Mouse (Mus musculus) embryonic fibroblast, embryonic 13.5 days (primary cell): ENCODE data around the gene Med9. TPM values are rescaled to one million over a fixed set of nuclear protein-coding genes. Genes with fewer than 3 reads are reported as not detected.

Experiments
- H3K27ac ChIP-seq: 2 replicates; pipeline ENCODE4 v1.5.1; 2012; ENCODE audit warnings: low read length, control low read depth, inconsistent platforms; ENCODE audit not compliant: insufficient read depth
- H3K4me1 ChIP-seq: 2 replicates; pipeline ENCODE4 v1.6.1; 2011; ENCODE audit warnings: low read length; ENCODE audit not compliant: control insufficient read depth, insufficient read depth
- H3K4me3 ChIP-seq: 2 replicates; pipeline ENCODE4 v1.5.1; 2011; ENCODE audit warnings: mild to moderate bottlenecking, control low read depth, low read length; ENCODE audit not compliant: insufficient read depth
- CTCF ChIP-seq: IDR thresholded peaks from 2 replicates; pipeline ENCODE4 v1.5.1; 2011; ENCODE audit warnings: mild to moderate bottlenecking, control low read depth, low read length, moderate library complexity, borderline replicate concordance; ENCODE audit not compliant: insufficient read depth
- POLR2A ChIP-seq: IDR thresholded peaks from 2 replicates; pipeline ENCODE4 v1.6.1; 2011; ENCODE audit warnings: low read depth, mild to moderate bottlenecking, control low read depth, low read length, moderate library complexity
- polyA plus RNA-seq: library from polyadenylated mRNA; stranded (reverse); fragments of >200 nt; gene quantifications from 2 replicates; pipeline ENCODE4 v1.2.4, GENCODE M21; 2011; ENCODE audit warnings: low read depth; ENCODE audit not compliant: missing spikeins, insufficient read length

The Med9 gene
- polyA plus RNA-seq, 1 experiment, result 15.0 TPM

DNA sequence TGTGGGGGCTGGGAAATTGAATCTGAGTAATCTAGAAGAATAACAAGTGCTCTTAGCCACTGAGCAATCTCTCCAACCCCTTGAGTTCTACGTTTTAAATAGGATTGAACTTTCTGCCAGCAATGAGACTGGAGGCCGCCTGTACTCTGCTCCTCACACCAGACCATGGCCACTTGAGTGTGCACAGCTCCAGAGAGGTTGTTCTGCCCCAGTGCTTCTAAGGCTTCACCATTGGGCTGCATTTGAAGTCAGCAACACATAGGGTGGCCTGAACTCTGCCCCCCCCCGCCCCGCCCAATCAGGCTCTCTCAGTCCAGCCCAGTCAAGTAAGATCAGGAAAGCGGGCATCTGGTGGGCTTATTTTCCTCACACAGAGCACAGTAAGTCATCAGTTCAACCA, 29.8 kb downstream of the Med9 start:
- no peak overlapping the region for H3K4me3 ChIP-seq
- no peak for TF ChIP-seq CTCF
- no peak for TF ChIP-seq POLR2A
- H3K4me1 ChIP-seq, result no peaks in the 10 kb centered on the region
- H3K27ac ChIP-seq, result no peak overlapping the region

DNA sequence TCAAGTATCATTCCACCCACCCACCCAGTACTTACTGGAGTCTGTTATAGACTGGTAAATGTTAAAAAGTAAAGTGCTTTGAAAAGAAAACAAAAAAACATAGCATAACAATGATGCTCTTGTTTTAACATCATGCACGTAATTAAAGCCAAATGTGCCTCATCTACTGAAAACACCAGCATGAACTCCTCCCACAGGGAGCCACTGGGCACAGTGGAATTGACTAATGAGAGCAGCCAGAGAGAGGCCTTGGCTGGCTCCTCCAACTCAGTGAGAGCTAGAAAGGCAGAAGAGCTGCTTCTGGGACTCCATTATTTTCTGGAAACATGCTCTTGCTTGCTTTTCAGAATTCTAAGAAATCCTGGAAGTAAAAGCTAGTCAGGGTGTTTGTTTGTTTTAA, 41.4 kb downstream of the Med9 start:
- H3K27ac ChIP-seq, result no peak overlapping the region
- H3K4me1 ChIP-seq, result no peaks in the 10 kb centered on the region
- H3K4me3 ChIP-seq, result no peak overlapping the region
- TF ChIP-seq POLR2A, result no peak
- no peak for TF ChIP-seq CTCF

DNA sequence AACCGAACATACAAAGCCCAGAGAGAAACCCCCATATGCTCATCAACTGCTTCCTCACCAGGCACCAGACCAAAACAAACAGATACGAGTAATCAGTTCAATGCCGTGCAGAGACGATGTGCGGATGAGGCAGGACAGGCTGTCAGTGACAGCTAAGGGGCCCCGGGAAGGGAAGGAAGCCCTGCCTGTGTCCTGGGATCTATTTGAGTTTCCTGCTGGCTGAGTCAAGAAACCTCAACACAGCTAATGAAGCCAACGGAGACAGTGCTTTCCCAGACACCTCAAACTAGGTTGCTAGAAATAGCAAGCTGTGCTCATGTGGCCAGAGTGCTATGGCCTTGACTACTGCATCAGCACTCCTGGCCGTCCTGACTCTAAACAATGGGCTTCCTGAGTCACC, 43.4 kb downstream of the Med9 start:
- Histone ChIP-seq H3K4me3 (no peak overlapping the region), H3K27ac (no peak overlapping the region), H3K4me1 (no peaks in the 10 kb centered on the region)
- TF ChIP-seq CTCF (no peak), POLR2A (no peak)

DNA sequence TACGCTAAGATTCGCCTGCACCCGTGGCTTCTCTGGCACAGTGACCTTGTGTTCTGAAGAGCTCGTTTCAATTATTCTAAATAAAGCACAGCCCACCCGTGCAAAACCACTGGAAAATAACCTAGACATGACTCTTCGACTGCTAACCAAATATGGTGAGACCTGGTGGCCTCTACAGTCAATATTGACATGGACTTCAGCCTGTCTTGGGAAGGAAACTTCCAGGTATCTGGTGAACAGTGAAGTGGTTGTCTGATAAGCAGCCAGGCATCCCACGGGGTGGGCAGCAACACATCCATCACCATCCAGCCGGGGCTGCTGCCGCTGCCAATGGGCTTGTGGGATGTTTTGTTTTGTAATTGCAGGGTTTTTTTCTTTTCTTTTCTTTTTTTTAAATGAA, 46.3 kb downstream of the Med9 start:
- Histone ChIP-seq H3K4me3 (no peak overlapping the region), H3K4me1 (no peaks in the 10 kb centered on the region), H3K27ac (no peak overlapping the region)
- TF ChIP-seq POLR2A, result no peak
- no peak for TF ChIP-seq CTCF

DNA sequence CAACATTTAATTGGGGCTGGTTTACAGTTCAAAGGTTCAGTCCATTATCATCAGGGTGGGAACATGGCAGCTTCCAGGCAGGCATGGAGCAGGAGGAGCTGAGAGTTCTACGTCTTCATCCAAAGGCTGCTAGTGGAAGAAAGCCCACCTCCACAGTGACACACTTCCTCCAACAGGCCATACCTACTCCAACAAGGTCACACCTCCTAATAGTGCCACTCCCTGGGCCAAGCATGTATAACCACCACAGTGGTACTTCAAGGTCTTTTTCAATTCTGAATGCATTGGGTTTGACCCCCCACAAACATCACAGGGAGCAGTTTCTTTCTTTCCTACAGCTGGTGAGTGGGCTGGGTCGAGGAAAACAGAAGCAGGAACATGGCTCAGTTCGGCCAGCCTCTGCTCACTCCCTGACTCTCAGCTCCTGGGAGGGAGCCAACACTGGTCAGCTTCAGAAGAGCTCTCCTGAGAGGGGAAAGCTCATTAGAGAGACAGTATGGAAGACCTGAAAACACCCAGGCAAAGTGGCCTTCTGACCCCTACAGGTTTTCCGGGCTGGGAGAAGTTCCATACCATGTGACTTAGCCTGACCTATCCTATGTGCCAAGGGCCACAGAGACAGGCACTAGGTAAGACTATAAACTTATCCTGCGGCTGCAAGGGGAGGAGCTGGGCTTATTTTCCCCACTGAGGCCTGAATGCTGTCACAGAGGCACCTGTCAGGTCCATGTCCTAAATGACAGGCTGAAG, 53.4 kb downstream of the Med9 start:
- Histone ChIP-seq H3K4me1 (no peaks in the 10 kb centered on the region), H3K4me3 (no peak overlapping the region), H3K27ac (no peak overlapping the region)
- TF ChIP-seq CTCF, result no peak
- TF ChIP-seq POLR2A, result no peak

DNA sequence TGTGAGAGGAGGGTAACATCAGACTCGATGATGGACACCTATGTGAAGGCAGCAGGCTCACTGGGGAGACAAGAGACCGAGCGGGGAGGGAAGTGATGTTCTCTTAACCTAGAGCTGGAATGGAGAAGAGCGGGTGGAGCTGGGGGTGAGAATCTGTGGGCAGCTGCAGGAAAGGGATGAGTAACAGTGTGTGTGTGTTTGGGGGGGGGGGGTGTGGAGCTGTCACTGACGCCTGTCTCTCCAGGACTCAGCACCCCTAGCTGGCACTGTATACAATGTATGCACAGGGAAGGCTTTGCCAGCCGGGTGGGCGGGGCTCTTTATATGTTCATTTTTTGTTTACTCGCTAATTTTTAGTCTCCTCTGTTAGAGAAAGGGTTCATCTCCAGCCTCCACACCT, 55.8 kb downstream of the Med9 start:
- TF ChIP-seq POLR2A, result no peak
- TF ChIP-seq CTCF, result no peak
- no peak overlapping the region for H3K4me3 ChIP-seq

DNA sequence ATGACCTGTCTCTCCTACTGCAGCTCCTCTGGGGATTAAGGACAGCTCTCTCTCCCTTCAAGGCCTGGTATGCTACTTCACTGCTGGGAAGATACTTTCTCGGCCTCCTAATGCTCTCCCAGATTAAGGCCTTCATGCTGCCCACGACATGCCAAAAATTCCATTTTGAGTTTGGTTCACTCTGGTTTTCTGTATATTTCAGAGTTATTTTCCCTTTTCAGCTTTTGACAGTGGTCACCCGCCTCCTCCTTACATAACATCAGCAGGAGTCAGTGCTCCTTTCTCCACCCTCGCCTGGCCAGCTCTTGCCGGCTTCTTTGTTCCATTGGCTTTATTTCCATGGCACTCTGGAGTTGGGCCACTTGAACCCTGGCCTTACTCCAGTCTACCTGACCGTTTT, 56.7 kb downstream of the Med9 start:
- no peaks in the 10 kb centered on the region for H3K4me1 ChIP-seq
- TF ChIP-seq POLR2A (no peak), CTCF (no peak)
- H3K27ac ChIP-seq, result no peak overlapping the region
- no peak overlapping the region for H3K4me3 ChIP-seq

More for the DNA sequence above, 55.8 kb downstream of the Med9 start:
- Histone ChIP-seq H3K27ac (no peak overlapping the region), H3K4me1 (no peaks in the 10 kb centered on the region)

DNA sequence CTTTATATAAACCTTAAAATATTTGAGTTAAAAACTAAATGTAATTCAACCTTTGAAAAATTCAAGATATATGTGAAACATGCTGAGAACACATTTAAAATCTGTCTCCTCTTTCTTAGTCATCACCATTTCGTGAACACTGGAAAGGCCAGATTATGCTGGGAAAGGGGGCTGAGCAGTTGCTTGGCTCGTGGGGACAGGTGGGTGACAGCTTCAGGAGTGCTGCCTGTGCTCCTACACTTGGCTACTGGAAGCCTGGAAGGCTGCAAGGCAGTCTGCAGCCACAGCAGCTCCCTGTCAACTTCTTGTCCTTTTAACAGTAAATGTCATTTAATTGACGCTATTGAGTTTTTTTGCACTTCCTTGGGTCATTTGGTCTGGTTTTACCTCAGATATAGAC, 57.9 kb downstream of the Med9 start:
- Histone ChIP-seq H3K27ac (no peak overlapping the region), H3K4me1 (no peaks in the 10 kb centered on the region)
- TF ChIP-seq CTCF, result no peak
- TF ChIP-seq POLR2A, result no peak

DNA sequence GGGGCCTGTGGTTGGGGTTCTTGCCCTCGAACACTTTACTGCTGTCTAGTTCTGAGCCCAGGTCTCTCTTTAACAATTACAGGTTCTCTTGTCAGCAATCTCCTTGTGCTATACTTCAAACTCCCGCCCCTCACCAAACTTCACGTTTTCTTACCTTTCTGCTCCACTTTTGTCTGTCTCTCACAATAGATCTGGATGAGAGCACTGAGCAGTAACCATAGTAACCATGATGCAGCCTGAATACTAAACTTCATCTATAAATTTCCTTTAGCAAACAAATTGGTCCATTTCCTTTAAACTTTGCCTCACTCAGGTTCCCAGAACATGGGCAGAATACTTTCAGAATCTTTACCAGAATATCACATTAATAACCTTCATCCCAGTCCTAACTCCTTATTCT, 61.4 kb downstream of the Med9 start:
- Histone ChIP-seq H3K4me1 (peaks cover 2% of the 10 kb centered on the region; the same call in 1 of the 2 replicates), H3K4me3 (no peak overlapping the region), H3K27ac (no peak overlapping the region)
- TF ChIP-seq CTCF (no peak), POLR2A (no peak)

More for the DNA sequence above, 57.9 kb downstream of the Med9 start:
- no peak overlapping the region for H3K4me3 ChIP-seq

DNA sequence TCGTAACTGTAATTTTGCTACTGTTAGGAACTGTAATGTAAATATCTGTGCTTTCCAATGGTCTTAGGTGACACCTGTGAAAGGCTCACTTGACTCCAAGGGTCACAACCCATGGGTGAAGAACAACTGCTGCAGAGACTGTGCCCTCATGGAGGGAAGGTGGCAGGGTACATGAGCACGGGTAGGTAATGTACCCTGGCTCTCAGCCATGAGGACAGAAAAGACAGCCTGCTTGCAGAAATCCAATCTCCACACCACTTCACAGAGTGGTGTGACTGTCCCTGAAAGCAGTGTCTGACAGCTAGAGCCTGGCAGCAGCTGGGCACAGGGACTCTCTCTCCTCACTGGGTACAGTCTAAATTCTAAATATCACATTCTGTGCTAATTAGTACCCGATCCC, 63.5 kb downstream of the Med9 start:
- TF ChIP-seq CTCF, result no peak
- no peak for TF ChIP-seq POLR2A

More for the DNA sequence above, 63.5 kb downstream of the Med9 start:
- no peak overlapping the region for H3K4me3 ChIP-seq
- peaks cover 2% of the 10 kb centered on the region; the same call in 1 of the 2 replicates for H3K4me1 ChIP-seq
- H3K27ac ChIP-seq, result no peak overlapping the region

Other genes with a start within 250 kb of the Med9 start
- 0.74 TPM in 1 of 2 replicates, not detected in the other for gene Pld6, start 160.6 kb upstream of the Med9 start, polyA plus RNA-seq
- 18.4 and 21.4 TPM in 2 replicates for gene Flcn, start 138.2 kb upstream of the Med9 start, polyA plus RNA-seq
- 13.1 and 15.3 TPM in 2 replicates for gene Nt5m, start 108.8 kb upstream of the Med9 start, polyA plus RNA-seq
- 118 and 141 TPM in 2 replicates for gene Cops3, start 108.4 kb upstream of the Med9 start, polyA plus RNA-seq
- not detected in 2 replicates for gene Rasd1, start 16.7 kb downstream of the Med9 start, polyA plus RNA-seq
- 5.8 and 9.8 TPM in 2 replicates for gene Pemt, start 98.3 kb downstream of the Med9 start, polyA plus RNA-seq
- 25.9 and 29.1 TPM in 2 replicates for gene Rai1, start 156.8 kb downstream of the Med9 start, polyA plus RNA-seq